Mouse (Mus musculus) forebrain, embryonic 13.5 days (tissue): Measurements from ENCODE around the gene Siglech. TPM values are rescaled to one million over a fixed set of nuclear protein-coding genes. Genes with fewer than 3 reads are reported as not detected.
"Not testable (repeated sequence)": the region's sequence is repeated elsewhere in the genome, so short reads cannot be mapped to it uniquely, and the experiment has no call there.

Source experiments
- ATAC-seq: fragments of 200-750 bp; cut with Nextera tagmentation; 2 replicates; pipeline ENCODE4 v1.8.0; 2017
- H3K27ac ChIP-seq: fragments of 300-500 bp; sonication (generic); 2 replicates; pipeline ENCODE4 v1.5.1; 2015; ENCODE audit warnings: inconsistent platforms, mild to moderate bottlenecking, moderate library complexity
- H3K27me3 ChIP-seq: fragments of 300-500 bp; sonication (generic); 2 replicates; pipeline ENCODE4 v1.6.1; 2015; ENCODE audit warnings: mild to moderate bottlenecking, inconsistent platforms
- H3K36me3 ChIP-seq: fragments of 300-500 bp; sonication (generic); 2 replicates; pipeline ENCODE4 v1.6.1; 2015; ENCODE audit warnings: mild to moderate bottlenecking, inconsistent platforms; ENCODE audit not compliant: poor library complexity, severe bottlenecking
- H3K4me1 ChIP-seq: fragments of 300-500 bp; sonication (generic); 2 replicates; pipeline ENCODE4 v1.6.1; 2015; ENCODE audit warnings: inconsistent platforms
- H3K4me2 ChIP-seq: fragments of 300-500 bp; sonication (generic); 2 replicates; pipeline ENCODE4 v1.6.1; 2015; ENCODE audit warnings: inconsistent platforms, mild to moderate bottlenecking, moderate library complexity
- H3K4me3 ChIP-seq: fragments of 300-500 bp; sonication (generic); 2 replicates; pipeline ENCODE4 v1.5.1; 2015; ENCODE audit warnings: mild to moderate bottlenecking, inconsistent platforms
- H3K9ac ChIP-seq: fragments of 300-500 bp; sonication (generic); 2 replicates; pipeline ENCODE4 v1.6.1; 2015; ENCODE audit warnings: mild to moderate bottlenecking, inconsistent platforms
- H3K9me3 ChIP-seq: fragments of 300-500 bp; sonication (generic); replicated peaks from 2 replicates; pipeline ENCODE4 v1.6.1; 2016; ENCODE audit warnings: inconsistent platforms
- WGBS: fragments of 180-500 bp; shearing (Covaris S2); methylation state at CpG from one replicate; pipeline ENCODE4 v1.1.7; 2015; 5-methylcytosine and 5-hydroxymethylcytosine counted together
- polyA plus RNA-seq: library from polyadenylated mRNA; unstranded; fragments of >200 nt; fragmentation: Nextera tagmentation; extraction: Ambion mirVana; gene quantifications from 2 replicates; pipeline ENCODE4 v1.2.1, GENCODE M21; 2015

The Siglech gene
- polyA plus RNA-seq, 1 experiment from 2014 or later: 1.7 TPM

DNA sequence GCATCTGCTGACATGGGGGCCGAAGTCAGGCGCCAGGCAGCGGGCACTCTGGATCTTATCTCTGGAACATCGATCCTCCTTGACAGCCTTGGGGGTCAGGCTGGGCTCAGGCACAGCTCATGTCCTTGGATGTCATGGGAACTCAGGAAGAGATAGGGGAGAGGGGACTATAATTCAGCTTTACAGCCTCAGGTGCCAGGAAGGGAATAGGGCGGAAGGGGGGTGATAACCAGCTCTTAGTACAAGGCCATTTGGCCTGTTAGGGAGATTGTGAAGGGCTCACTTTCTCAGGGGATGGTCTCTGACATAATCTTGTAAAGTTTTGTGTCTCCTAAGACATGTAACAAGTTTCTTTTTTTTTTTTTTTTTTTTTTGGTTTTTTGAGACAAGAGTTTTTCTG lies 22.6 kb downstream of the Siglech start:
- WGBS: 92% methylated on average over 5 of the region's 5 CpGs
- H3K4me2 ChIP-seq, H3K9me3 ChIP-seq, H3K36me3 ChIP-seq, H3K27me3 ChIP-seq, H3K27ac ChIP-seq, H3K4me3 ChIP-seq, H3K9ac ChIP-seq, ATAC-seq: not testable (repeated sequence)
- H3K4me1 ChIP-seq: peaks cover 16% of the 10 kb centered on the region

DNA sequence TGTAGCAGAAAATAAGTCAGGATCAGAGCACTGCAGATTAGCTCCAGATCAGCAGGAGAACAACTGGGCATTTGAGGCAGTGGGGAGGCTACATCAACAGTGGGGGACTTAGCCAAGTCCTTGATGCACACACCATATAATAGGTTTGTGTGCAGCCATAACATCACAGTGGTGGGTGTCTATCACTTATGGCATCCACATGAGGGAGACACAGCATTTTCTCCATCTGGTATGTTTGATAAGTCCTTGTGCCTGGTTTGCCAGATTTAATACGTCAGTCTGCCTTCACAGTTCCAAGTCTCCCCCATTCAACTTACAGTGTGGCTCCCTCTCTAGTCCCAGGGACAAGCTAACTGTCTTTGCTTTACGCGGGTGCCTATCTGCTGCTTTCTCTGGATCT lies 24.3 kb downstream of the Siglech start:
- no peaks in the 10 kb centered on the region for H3K27me3 ChIP-seq
- WGBS: 75% methylated on average over 3 of the region's 3 CpGs
- peaks cover 16% of the 10 kb centered on the region for H3K4me1 ChIP-seq
- H3K9me3 ChIP-seq: no peaks in the 10 kb centered on the region
- peaks cover 14% of the 10 kb centered on the region for H3K36me3 ChIP-seq
- H3K27ac ChIP-seq: peak overlapping the region; percentile 11; the same call in 1 of the 2 replicates
- no peak overlapping the region for H3K9ac ChIP-seq
- ATAC-seq: no peak
- H3K4me2 ChIP-seq: no peak overlapping the region
- H3K4me3 ChIP-seq: no peak overlapping the region

DNA sequence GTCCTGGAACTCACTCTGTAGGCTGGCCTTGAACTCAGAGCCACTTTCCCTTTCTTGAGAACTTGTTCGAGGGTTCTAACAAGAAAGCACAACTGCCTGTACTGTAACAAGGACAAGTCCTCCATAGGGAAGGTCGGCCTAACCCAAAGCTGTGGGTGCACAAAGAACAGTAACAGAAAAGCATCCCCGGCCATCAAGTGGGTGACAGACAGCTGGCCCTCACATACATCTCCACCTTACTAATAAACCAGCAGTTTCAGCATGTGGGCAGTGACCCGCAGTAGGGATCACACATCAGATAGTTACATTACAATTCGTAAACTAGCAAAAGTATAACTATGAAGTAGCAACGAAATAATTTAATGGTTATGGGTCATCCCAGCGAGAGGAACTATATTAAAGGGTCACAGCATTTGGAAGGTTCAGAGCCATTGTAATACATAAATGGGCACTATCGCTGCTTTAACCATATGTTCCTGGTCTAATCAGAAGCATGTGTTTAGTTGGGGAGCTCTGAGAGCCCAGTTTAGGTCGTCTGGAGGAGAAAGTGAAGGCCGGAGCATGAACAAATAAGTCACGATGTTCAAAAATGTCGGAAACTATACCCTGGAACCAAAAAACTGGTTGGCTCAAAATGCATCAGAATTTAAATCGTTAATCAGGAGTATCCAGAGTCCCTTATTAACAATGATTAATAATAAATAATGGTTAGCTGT lies 25.4 kb downstream of the Siglech start:
- Histone ChIP-seq H3K9ac (peak overlapping the region; percentile 89), H3K4me3 (peak overlapping the region; percentile 77), H3K27me3 (no peaks in the 10 kb centered on the region), H3K27ac (peak overlapping the region; percentile 41; the same call in 1 of the 2 replicates), H3K36me3 (peaks cover 24% of the 10 kb centered on the region), H3K9me3 (no peaks in the 10 kb centered on the region), H3K4me1 (peaks cover 16% of the 10 kb centered on the region), H3K4me2 (peak overlapping the region; percentile 77)
- peak; percentile 36 for ATAC-seq
- WGBS: 34% methylated on average over 13 of the region's 13 CpGs

DNA sequence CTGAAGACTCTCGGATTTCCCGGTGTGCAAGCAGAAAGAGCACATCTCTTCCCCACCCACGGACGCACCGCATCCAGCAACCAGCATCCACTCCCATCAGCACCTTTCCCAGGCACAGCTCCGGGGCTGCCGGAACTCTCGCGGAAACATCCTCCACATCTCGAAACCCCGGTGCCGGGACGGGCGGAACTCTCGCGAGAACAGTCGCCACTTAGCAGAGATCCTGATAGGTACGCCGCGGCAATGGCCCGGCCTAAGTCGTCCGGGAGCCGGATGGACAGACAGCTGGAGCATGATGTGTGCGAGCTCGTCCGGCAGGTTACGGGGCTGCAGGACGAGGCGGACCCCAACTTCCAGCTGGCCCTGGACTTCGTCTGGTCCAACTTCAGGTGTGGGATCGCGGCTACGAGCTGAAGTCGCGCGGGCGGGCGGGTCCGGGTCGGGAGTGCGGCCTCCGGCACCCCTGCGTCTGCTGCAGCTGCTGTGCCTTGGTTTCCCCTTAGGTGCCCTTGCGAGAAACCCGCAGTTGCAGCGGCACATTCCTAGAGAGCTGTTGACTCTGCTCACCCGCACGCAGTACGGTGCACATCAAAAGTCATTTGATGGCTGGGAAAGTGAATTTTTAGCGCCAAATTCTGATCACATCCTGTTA lies 26.1 kb downstream of the Siglech start, which contains the start of gene Tubgcp5:
Tubgcp5 (plus strand) TSS at position 203 of the 652 bp plus-strand sequence.
- peak within 1 kb of the TSS; percentile 44; the same call in 1 of the 2 replicates for H3K27ac ChIP-seq
- peak within 1 kb of the TSS; percentile 89 for H3K9ac ChIP-seq
- peaks cover 29% of the 10 kb centered on the region for H3K36me3 ChIP-seq
- peak within 1 kb of the TSS; percentile 77 for H3K4me3 ChIP-seq
- peaks cover 16% of the 10 kb centered on the region for H3K4me1 ChIP-seq
- H3K4me2 ChIP-seq: peak within 1 kb of the TSS; percentile 77
- H3K9me3 ChIP-seq: no peaks in the 10 kb centered on the region
- ATAC-seq: peak; percentile 100
- under 1% methylated on average over 50 of the region's 51 CpGs for WGBS
- no peaks in the 10 kb centered on the region for H3K27me3 ChIP-seq

DNA sequence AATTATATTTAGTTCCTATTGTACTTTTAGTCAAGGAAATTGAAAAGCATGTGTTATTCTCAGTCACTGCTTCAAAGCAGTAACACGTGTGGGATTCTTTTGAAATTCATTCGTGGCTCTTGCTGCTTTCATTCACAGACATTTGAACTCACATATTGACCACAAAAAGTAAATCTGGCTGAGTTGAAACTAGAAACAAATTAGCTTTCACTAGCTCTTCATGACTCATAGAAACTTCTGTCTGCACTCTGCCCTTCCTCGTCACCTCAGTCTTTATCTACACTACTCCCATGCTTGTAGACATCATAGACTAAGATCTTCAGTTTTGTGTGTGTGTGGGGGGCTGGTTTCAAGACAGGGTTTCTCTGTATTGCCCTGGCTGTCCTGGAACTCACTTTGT lies 32.0 kb downstream of the Siglech start:
- Histone ChIP-seq H3K4me1 (peaks cover 3% of the 10 kb centered on the region), H3K4me3 (no peak overlapping the region), H3K27ac (no peak overlapping the region), H3K36me3 (peaks cover 78% of the 10 kb centered on the region), H3K9ac (no peak overlapping the region), H3K4me2 (no peak overlapping the region), H3K27me3 (no peaks in the 10 kb centered on the region), H3K9me3 (no peaks in the 10 kb centered on the region)
- WGBS: 88% methylated on average over 3 of the region's 3 CpGs
- ATAC-seq: no peak

DNA sequence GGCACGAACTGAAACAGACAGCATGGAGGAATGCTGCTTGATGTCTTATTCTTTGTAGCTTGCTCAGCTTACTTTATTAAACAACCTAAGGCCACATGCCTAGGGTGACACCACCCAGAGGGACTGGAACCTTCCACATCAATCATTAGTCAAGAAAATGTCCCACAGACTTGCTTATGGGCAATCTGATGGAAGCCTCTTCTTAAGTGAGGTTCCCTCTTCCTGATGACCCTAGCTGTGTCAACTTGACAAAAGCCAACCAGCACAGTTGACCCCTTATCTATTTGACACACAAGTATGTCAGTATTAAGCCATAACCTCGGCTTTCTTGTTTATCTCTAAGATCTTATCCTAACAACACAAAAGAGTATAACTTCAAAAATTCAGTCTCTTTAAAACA lies 42.0 kb downstream of the Siglech start:
- Histone ChIP-seq H3K36me3 (peaks cover 85% of the 10 kb centered on the region), H3K9ac (no peak overlapping the region), H3K27ac (no peak overlapping the region), H3K4me1 (no peaks in the 10 kb centered on the region), H3K4me3 (no peak overlapping the region), H3K9me3 (no peaks in the 10 kb centered on the region), H3K4me2 (no peak overlapping the region), H3K27me3 (no peaks in the 10 kb centered on the region)
- ATAC-seq: no peak
- 97% methylated on average over 2 of the region's 2 CpGs for WGBS

DNA sequence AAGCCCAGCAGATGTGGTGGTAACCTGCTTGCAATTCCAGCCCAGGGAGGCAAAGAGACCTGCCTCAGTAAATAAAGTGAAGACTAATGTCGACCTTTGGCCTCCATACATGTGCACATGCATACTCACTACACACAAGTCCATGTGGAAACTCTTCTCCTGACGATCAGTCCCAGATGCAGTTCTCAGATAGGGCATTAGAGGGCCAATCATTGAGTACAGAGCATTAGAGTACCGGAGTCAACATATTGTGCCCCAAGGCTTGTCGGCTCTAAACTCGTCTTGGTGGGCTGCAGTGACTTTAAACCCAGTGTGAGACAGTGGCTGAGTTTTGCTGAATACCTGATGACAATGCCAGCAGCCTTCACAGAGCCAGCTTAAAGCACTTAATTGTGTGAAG lies 56.5 kb downstream of the Siglech start:
- H3K9me3 ChIP-seq: no peaks in the 10 kb centered on the region
- no peak overlapping the region for H3K4me2 ChIP-seq
- H3K9ac ChIP-seq: no peak overlapping the region
- 88% methylated on average over 5 of the region's 5 CpGs for WGBS
- no peaks in the 10 kb centered on the region for H3K4me1 ChIP-seq
- peaks cover 86% of the 10 kb centered on the region for H3K36me3 ChIP-seq
- no peak overlapping the region for H3K27ac ChIP-seq
- ATAC-seq: no peak
- no peaks in the 10 kb centered on the region for H3K27me3 ChIP-seq
- H3K4me3 ChIP-seq: no peak overlapping the region

DNA sequence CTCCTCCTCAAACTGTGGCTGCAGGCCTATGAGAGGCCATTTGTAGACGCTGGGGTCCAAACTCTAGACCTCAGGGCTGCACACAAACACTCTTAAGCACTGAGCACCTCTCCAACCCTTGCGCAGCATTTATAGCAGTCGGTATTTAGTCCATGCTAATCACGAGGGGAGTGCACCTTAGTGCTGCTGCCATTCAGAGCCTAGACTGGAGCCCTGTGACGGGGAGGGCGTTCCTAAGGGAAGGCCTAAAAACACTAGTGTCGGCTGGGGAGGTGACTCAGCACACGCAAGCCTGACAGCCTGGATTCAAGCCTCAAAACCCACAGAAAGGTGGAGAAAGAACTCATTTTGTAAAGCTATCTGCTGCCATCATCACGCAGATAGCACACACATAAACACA lies 59.6 kb downstream of the Siglech start:
- Histone ChIP-seq H3K36me3 (peaks cover 77% of the 10 kb centered on the region), H3K9ac (no peak overlapping the region), H3K9me3 (no peaks in the 10 kb centered on the region), H3K4me2 (no peak overlapping the region), H3K4me1 (no peaks in the 10 kb centered on the region), H3K27me3 (no peaks in the 10 kb centered on the region), H3K27ac (no peak overlapping the region), H3K4me3 (no peak overlapping the region)
- WGBS: 94% methylated on average over 9 of the region's 9 CpGs
- no peak for ATAC-seq

Other genes starting within 250 kb of the Siglech start
- gene Tubgcp5, start 26.0 kb downstream of the Siglech start, polyA plus RNA-seq: 39.0 and 39.3 TPM in 2 replicates
- 65.2 and 67.2 TPM in 2 replicates for gene Cyfip1, start 73.6 kb downstream of the Siglech start, polyA plus RNA-seq
- 39.3 and 41.9 TPM in 2 replicates for gene Nipa2, start 194.3 kb downstream of the Siglech start, polyA plus RNA-seq